Mouse (Mus musculus) urinary bladder, postnatal 4 days (tissue): ENCODE results near the gene Ralgps2.

ENCODE experiments used
- DNase-seq, 2 experiments: peaks; one replicate each; pipeline ENCODE4 v3.0.0; 2021 to 2022; ENCODE audit warnings: low spot score in 2 of 2

Gene Ralgps2

DNA sequence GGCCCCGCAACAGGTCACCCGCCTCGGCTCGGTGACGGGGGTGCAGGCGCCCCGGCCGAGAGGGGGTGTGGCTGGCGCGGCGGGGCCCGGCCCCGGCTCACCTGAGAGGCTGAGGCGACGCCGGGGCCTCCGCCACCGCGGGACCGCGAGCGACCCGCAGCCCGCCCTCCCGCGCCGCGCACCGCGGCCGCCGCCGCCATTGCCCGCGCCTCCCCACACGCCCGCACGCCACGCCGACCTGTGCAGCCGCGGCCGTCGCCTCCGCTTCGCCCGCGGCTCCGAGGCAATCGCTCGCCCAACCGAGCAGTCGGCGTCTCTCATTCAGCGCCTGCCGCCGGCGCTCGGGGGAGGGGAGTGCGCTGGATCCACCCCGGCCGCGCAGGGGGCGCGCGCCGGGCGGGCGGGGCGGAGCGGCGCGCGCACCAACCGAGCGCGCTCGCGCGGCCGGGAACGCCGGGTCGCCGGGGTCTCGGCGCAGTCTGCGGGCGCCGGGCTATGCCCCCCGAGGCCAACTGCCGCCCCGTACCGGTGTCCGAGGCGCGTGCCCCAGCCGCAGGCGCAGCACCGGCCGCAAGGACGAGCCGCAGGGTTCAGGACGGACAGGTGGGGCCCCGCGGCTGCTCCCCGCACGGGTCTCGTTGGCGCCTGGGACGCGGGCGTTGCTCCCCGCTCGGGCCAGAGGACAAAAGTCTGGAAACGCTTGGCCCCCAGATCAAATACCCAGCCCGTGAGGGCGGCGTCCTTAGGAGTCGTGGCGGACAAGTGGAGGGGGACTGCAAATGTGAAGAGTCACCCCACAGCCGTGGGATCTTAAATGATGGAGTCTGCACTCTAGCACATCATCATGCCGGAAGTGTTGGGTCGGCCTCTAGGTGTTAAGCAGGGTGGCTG lies at the start of gene Ralgps2:
Gene Ralgps2, minus strand, starts transcription at position 376 of the 891 bp plus-strand sequence.
- DNase-seq = peak; percentile 61 to 64

DNA sequence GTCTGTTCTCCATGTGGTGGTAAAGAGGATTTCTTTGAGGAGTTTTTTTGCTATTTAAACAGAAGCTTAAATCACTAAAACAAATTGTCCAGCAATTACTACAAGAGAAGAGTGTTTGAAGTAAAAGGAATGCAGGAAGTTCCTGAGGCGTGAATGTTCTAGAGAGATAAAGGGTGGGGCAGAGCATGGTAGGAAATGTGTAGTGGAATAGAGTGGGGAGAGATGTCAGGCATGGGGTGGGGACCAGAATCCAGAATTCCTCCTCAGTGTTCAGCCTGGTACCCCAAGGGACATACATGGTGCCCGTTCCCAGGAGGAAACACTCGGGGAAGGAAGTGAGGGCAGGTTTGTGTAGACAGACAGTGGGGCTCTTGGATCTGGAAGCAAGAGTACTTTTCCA lies 48.1 kb upstream of the Ralgps2 start:
- DNase-seq = no peak

DNA sequence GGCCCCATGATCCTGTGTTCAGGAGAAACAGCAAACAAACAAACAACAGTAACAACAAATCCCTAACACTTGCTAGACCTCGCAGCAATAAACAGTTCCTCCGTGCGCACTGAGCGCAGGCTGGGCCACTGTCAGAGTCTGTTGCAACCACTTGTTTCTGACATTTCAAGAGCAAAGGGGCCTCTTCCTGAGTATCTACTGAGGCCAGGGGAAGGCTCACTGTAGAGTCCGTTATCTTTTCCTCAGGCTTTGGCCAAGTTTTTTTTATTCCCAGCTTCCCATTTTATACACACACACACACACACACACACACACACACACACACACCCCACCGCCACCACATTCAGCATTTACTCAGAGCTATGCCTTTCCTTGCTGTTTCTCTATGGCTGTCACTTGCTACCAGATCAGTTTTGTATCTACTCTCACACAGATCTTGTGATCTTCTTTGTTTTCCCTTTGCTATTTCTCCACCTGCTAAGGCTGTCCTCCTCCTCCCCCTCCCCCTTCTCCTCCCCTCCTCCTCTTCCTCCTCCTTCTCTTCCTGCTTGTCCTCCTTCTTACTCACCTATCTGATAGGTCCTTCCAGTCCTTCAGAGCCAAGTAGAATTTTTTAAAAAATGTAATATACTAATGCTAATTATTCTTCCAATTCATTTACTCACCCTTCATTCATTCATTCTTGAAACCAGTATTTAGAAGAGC lies 47.4 kb upstream of the Ralgps2 start:
- no peak for DNase-seq

DNA sequence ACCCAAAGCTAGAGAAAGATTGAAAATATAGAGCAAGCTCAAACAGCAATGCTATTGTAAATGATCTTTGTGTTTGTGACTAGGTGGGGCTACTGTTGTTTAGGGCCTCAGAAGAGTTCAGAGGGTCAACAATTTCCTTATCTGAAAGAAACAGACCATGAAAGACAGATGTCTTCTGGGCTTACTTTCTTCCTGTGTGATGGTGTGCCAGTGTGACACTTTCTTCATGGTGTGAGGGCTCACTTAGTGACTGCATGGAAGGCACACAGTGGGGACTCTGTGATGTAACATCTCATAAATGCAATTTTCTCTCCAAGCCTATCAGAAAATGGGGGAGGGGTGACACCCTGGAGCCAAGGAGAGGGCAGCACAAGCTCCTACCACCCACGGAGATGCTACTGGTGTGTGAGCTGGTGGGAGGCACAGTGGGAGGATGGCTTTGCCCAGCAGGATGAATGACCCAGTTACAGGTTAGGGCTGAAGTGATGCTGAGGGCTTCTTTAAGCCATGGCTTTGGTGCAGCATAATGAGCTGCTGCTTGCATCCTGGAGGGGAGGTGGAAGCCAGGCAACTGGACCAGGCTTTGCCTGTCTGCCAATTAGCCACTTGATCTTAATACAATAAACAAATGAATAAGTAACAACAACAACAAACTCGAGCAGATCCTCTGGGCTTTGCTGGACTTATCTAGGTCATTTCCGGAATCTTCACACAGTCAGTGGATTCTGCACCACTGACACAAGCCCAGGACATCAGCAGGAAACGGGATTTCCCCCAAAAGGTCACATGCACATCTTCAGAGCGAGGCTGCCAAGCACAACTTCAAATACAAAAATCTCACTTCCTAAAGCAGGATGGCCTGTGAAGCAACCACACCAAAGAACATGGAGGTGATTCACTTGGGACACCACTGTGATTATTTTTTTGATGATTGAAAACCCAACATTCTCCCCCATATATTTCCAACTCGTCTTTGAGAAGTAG lies 46.5 kb upstream of the Ralgps2 start:
- no peak for DNase-seq

DNA sequence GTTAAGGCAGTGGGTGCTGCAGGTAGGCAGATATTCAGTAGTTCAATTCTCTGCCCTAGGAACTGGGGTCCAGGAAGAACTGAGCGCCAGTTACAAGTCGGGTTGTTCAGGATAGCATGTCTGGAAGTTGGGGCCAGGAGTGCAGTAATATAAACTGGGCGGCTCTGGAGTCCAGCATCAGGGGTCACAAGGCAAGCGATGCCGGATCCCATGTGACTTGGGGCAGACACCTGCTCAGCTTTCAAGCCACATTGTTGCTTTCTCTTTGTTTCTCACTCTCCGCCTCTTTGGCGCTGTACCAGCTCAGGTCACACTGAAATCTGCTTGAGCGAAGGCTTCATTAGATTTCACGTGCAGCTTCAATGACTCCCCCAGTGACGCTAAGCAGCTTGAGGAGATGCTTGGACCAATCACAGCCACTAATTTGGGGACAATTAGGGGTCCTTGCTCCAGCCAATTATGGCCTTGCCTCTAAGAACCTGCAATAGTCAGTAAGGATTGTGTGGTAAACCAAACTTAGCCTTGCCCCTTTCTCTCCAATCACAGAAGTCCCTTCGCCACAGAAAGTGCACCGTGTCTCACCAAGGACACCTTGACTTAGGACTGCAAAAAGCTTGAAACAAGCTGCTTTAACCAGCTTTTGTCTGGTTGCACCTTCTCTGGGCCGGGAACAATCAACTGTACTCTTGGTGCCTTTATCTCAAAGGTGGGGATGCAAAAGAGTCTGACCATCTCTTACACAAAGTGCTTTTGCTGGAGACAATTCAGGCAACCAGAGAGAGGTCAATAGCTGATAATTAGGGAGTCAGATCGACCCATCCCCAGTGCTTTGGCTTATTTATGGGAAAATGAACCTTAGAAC lies 43.8 kb upstream of the Ralgps2 start:
- no peak for DNase-seq

DNA sequence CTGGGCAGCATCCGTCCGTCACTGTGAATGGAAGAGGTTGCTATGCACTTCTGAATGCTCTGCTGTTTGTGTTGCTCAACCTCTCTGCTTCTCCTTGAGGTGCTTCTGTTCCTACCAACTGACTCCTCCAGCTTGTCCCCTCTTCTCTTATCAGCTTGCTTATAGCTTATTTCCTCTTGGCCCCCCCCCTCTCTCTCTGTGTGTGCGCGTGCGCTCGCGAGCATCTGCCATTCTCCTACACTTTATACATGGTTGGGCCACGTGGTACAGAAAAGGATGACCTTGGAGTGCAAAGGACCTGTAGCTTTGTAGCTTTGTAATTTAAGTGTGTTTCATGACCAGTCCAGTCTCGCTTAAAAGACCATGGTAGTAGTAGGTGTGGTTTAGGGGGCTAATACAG lies 42.5 kb upstream of the Ralgps2 start:
- DNase-seq = no peak

DNA sequence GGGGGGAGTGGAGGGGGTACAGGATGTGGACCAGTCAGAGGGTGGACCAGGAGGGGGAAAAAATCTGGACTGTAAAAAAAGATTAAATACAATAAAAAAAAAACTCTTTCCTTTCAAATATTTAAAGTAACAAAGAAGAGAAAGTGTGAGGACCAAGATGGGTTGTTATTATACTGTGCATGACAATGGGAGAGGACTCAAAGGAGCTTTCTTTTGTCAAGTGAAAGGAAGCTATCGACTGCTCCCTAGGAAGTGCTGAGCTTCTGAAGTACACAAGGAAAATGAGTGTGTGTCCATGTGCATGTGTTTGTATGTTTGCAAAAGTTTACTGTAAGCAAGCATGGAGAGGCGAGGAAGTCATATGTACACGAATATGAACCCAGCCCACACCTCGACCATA lies 40.3 kb upstream of the Ralgps2 start:
- DNase-seq = no peak

DNA sequence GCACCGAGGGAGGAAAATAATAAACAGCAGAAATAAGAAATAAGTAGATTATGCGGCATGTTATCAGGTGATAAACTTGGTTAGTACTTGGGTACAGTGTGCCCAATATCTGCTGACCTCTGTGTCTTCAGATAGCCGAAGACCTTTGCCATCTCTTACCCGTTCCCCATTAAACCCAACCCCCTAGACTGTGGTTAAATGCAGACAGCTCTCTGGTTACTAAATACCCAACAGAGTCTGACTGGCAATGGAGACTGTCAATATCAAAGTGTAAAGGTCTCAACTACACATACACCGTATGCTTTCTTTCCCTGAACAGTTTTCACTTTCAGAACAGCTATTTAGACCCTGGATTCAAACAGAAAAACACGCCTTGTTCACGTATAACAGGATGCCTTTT lies 39.2 kb upstream of the Ralgps2 start:
- no peak for DNase-seq

DNA sequence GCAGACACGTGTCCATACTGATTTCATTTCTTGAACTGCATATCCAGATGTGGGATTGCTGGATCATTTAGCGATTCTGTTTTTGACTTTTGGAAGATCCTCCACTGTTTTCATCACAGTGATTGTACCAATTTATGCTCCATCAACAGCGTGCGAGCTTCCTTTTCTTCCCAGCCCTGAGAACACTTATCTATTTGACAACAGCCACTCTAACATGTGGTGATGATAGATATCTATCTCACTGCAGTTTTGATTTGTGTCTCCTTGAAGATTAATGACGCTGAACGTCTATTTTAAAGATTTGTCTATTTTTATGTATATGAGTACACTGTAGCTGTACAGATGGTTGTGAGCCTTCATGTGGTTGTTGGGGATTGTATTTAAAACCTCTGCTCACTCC lies 34.4 kb upstream of the Ralgps2 start:
- no peak for DNase-seq

DNA sequence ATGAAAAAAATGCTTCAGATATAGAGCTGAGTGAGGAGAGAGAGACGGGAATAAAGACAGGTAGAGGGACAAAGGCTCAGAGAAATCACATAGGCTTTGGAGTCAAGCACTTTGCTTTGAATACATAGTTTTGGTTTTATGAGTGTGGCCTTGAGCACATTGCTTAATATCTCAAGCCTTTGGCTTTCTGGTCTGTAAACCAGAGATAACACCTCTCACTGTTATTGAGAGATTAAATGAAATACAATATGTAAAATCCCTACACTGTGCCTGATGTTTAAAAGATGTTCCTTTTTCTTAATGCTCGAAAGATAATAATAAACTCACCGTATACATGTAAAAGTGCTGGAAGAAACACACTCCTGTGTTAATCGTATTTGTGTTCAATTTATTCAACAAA lies 33.0 kb upstream of the Ralgps2 start:
- no peak for DNase-seq

DNA sequence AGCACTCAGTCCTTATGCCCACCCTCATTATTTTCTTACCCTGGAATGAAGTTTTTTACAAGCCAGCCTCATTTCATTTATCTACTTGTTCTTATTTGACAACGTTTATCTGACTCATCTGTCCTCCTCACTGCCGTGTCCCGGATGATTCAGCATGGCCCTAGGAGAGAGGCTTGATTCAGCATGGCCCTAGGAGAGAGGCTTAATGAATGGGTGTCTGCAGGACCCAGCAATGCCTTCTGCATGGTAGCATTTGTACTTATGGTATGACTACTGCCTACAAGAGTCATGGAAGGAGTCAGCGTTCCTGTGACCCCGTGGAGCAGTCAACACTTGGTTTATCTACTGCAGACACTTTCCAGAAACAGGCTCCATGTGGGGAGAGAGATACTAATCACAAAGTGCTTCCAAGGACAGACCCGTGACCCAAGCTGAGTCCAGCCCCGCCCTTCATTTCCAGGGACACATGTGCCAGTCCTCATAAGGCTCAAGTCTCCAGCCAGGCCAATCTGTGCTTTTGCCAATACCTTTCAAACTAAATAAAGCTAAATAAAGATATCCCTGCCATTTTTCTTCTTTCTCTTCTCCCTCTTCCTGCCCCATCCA lies 31.9 kb upstream of the Ralgps2 start:
- DNase-seq = no peak

DNA sequence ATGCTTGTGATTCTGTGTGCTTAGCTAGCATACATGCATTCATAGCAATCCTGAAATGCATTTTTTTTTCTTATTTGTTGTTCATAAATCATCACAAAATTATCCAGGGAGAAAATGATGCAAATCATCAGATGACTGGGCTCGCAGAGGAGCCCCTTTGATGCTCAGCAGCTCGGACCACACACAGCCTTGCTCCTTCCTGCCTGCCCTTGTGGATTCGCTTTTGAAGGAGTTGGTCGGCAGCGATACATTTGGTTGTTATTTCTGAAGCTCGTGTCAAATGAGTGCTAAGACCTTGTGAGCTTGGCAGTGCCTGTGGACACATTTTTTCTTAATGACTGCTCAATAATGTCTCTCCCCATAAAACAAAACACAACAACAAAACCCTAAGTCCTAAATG lies 31.2 kb upstream of the Ralgps2 start:
- DNase-seq = no peak

DNA sequence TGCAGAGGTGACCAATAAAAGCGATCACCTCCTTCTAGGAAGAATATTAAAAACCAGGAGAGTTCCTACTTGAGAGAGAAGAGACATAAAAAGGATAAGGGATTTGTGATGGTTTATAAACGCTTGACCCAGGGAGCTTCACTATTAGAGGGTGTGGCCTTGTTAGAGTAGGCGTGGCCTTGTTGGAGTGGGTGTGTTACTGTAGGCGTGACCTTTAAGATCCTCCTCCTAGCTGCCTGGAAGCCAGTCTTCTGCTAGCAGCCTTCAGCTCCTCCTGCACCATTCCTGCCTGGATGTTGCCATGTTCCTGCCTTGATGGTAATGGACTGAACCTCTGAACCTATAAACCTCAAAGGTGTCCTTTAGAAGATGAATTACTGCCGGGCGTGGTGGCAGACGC lies 28.7 kb upstream of the Ralgps2 start:
- DNase-seq = no peak

DNA sequence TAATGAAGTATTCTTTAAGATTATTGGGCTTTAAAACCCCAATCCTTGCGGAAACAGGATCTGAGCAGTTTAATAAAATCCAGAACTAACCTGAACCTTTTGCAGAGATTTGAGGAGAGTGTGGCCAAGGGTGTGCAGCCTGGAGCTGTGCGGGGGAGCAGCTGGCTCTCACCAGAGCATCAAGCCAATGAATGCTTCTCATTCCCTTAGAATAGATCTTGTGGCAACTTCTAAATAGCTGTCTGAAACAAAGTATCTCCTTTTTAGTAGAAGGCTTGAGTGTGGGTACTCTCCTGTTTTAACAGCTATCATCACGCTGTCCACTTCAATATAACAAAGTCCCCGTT lies 25.1 kb upstream of the Ralgps2 start:
- no peak for DNase-seq

DNA sequence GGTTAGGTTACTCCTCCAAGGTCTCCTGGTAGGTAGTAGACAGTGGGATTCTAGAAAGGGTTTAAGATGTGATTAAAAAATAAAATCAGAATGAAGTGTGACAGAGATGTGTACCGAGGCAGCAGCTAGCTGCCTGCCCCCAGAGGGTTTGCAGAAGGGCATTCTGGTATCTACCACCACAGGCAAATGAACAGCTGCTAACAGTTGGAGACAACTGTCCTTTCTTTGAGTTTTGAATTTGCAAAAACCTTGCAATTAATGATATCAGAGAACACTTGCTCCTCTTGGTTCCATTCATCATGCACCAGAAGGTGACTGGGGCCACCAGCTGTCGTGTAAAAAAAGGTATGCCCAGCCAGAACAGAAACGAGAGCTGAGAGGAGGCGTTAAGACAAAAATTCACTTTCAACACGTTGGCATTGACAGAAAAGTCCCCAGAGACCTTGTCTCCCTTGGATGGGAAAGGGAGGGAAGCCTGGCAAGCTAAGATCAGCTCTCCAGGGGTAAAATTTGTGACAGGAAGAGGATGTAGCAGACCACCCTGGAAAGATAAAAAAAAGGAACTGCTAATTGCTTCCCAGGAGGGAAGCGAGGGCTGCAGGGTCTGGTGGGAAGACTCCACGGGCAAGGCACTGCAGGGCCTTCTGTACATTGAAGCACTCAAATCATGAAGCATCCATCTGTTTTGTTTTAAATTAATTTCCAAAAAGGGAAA lies 24.6 kb upstream of the Ralgps2 start:
- peak in 1 of 2 experiments; percentile 26 for DNase-seq

DNA sequence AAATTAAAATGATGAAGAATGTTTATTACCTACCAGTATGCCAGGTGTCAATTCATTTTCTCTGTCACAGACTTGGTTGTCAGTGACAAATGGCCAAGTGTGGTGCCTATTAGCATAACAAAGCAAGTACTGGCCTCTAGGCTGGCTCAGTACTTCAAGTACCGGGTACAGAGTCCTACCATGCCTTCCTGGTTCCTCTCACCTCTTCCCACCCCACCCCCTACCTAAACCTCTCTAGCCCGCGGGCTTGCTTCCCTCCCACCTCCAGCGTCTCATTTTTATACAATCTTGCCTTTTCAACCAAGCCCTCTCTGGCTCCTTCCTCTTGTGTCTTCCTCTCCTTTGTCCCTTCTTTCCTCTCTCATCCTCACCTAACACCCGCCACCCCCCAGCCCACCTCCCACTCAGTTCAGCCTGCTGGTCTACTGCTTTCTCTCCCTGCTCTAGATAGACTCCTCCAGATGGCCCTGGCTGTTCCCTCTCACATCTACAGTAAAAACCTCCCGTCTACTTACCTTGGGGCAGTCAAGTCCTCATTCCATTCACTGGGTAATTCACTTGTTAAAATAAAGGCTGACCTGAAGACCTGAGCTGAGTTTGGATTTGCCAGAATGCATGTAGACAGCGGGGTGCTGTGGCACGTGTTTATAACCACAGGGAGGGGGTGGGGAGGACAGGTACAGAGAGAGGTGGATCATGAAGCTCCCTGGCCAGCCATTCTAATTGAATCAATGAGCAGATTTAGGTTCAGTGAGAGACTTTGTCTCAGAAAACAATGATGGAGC lies 22.2 kb upstream of the Ralgps2 start:
- DNase-seq = no peak

DNA sequence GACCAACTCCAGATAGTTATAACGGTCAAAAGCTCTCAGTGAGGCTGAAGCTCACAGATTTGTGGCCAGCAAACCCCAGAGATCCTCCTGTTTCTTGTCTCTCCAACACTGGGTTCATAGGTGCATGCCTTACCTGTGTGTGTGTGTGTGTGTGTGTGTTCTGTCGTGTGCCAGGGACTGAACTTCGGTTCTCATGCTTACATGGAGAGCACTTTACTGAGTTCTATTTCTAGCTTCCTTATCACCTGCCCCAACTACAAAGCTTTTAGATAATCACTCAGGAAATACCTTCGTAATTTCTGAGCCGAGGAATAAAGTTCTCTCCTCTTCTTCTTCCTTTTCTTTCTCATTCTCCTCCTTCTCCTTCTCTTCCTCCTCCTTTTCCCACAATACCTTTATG lies 19.6 kb upstream of the Ralgps2 start:
- no peak for DNase-seq

DNA sequence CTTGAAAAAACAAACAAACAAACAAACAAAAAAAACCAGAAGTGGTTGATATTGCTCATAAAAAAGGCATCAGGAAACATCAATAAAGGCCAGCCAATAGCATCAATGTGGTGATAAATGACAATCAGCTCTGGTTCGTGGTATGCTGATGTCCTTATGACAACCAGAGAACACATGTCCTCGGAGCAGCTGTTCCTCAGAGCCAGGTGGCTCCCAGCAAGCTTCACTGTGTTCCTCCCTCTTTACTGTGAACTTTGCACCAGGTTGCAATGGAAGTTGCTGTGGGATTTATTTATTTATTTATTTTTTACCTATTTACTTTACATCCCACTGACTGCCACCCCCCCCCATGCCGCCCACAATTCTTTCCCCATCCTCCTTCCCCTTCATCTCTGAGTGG lies 17.9 kb upstream of the Ralgps2 start:
- DNase-seq = no peak
